Mouse (Mus musculus): ENCODE results near the gene Rpl32.
A peak's percentile ranks its signal among the peaks of the same experiment; 100 is the strongest.

Gene Rpl32

DNA sequence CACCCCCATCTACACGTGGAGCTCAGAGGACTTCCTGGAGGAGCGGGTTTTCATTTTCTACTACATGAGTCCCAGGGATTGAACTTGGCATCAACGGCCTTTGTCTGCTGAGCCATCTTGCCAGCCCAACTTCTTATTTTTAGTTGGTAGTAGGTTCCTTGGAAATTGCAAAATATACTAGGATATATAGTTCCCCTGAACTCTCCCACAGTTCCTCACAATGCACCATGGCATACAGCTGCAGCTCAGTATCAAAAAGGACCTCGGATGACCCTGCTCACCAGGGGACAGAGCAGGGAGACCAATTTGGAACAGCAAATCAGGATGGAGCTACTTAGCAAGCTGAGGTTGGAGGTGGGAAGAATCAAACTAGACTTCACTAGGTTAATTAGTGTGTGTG lies 6.5 kb upstream of the Rpl32 start:
- no peak for DNase-seq (ENCODE audit: low read depth, low spot score)

GRCm38 (mm10) chr6:115814104-115814503 lies 5.6 kb upstream of the Rpl32 start:
- peak; percentile 25 for DNase-seq (ENCODE audit: low read depth, low spot score)

- DNase-seq (ENCODE audit: low read depth, low spot score): no peak
Measured at GRCm38 (mm10) chr6:115811606-115812005, 3.1 kb upstream of the Rpl32 start.

GRCm38 (mm10) chr6:115808196-115808487 lies 405 bp downstream of the Rpl32 start:
- DNase-seq (ENCODE audit: low read depth, low spot score): peak; percentile 16

GRCm38 (mm10) chr6:115807464-115808195 lies 917 bp downstream of the Rpl32 start:
- DNase-seq (ENCODE audit: low read depth, low spot score): no peak

DNA sequence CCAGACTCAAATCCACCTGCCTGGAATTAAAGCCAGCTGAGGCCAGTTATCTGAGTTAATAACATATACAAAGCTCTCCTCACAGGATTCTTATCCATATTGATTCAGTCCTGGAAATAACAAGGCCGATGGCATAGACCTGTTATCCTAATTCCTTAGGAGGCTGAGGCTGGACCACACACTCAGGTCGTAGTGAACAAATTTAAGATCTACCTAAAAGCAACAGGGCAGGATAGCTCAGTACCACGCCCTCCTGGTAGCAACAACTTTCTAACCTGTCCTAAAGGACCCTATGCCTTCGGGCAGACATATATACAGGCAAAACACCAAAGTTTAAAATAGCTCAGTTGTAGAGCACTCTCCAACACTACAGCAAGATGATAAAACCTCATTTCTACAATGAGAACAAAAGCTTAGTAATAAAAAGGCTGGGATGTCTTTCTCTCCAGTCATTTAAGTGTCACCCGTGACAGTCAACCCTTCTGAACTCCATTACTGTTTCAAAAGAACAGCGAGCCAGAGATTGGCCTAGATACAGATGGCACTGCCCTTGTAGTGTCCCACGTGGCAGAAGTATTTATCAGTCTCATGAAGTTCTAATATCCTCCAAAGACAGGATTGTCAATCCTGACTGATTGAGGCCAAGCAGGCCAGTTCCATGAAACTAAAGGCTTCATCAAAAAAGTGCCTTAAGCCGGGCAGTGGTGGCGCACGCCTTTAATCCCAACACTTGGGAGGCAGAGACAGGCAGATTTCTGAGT lies 3.9 kb downstream of the Rpl32 start:
- no peak for DNase-seq (ENCODE audit: low read depth, low spot score)

- peak; percentile 34 for DNase-seq (ENCODE audit: low read depth, low spot score)
Measured at GRCm38 (mm10) chr6:115803541-115804382, 4.8 kb downstream of the Rpl32 start.

- DNase-seq (ENCODE audit: low read depth, low spot score): no peak
Measured at GRCm38 (mm10) chr6:115801811-115802210, 6.7 kb downstream of the Rpl32 start.

DNA sequence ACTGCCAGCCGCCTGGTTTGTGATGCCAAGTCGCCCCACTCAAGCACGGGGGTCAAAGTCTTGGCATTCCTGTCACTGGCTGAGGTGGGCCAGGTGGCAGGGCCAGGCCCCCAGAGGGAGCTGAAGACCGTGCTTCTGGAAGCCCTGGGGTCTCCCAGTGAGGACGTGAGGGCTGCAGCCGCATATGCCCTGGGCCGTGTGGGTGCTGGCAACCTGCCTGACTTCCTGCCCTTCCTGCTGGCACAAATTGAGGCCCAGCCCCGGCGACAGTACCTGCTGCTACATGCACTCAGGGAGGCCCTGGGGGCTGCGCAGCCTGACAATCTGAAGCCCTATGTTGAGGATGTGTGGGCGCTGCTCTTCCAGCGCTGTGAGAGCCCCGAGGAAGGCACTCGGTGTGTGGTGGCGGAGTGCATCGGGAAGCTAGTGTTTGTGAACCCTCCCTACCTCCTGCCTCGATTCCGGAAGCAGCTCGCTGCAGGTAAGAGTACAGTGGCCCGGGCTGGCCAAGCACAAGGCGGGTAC lies 15.8 kb downstream of the Rpl32 start:
- no peak for DNase-seq (ENCODE audit: low read depth, low spot score)

DNA sequence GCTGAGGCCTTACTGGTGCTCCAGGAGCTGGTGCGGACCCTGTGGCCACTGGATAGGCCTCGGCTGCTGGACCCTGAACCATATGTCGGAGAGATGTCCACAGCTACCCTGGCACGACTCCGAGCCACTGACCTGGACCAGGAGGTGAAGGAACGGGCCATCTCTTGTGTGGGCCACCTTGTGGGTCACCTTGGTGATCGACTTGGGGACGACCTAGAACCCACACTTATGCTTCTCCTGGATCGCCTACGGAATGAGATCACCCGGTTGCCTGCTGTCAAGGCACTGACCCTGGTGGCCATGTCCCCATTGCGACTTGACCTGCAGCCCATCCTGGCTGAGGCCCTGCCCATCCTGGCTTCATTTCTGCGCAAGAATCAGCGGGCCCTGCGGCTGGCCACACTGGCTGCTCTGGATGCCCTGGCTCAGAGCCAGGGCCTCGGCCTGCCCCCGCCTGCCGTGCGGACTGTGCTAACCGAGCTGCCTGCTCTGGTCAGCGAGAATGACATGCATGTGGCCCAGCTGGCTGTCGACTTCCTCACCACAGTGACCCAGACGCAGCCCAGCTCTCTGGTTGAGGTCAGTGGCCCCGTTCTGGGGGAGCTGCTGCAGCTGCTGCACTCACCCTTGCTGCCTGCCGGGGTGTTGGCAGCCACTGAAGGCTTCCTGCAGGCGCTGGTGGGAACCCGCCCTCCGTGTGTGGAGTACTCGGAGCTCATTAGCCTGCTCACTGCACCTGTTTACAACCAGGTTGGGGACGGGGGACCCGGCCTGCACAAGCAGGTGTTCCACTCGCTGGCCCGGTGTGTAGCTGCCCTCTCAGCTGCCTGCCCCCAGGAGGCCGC lies 16.5 kb downstream of the Rpl32 start:
- no peak for DNase-seq (ENCODE audit: low read depth, low spot score)

- no peak for DNase-seq (ENCODE audit: low read depth, low spot score)
Measured at GRCm38 (mm10) chr6:115791016-115791415, 17.5 kb downstream of the Rpl32 start.

DNA sequence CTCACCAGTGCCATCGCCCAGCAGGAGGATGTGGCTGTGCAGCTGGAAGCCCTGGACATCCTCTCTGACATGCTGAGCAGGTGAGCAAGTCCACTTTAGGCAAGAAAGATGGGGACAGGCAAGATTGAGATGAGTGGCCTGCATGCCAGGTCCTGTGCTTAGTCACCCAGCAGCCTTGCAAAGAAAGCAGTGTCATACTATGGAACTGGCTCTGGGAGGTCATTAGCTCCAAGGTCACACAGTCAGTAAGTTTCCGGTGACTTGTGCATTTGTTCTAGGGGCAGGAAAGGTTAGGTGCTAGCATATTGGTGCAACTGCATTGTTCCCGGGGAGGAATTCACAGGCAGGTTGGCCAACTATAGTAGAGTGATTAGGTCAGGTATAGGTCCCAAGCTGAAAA lies 25.8 kb downstream of the Rpl32 start:
- DNase-seq (ENCODE audit: low read depth, low spot score): no peak

DNA sequence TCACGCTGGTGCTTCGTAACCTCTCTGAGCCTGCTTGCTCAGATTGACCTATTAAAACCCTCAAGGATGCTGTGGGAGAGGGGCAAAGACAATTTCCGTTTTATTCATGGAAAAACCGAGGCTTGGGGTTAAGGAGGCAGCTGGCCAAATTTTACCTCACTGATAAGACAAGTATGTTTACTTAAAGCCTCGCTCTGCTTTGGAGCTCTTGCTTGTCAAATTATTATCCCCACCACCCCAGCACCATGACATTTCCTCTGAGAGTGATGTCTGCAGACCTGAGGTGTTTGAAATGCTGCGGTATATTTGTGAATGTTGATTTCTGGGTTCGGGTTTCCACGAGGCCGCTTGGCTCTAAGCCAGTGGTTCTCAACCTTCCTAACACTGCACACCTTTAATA lies 32.2 kb downstream of the Rpl32 start:
- no peak for DNase-seq (ENCODE audit: low read depth, low spot score)

- DNase-seq (ENCODE audit: low read depth, low spot score): no peak
Measured at GRCm38 (mm10) chr6:115775838-115776237, 32.7 kb downstream of the Rpl32 start.

GRCm38 (mm10) chr6:115774501-115774921 lies 34.0 kb downstream of the Rpl32 start, which contains the start of gene Cand2:
Gene Cand2 (plus strand): TSS chr6:115774538.
- DNase-seq (ENCODE audit: low read depth, low spot score): peak; percentile 45

GRCm38 (mm10) chr6:115773966-115774413 lies 34.6 kb downstream of the Rpl32 start:
- DNase-seq (ENCODE audit: low read depth, low spot score): no peak

DNA sequence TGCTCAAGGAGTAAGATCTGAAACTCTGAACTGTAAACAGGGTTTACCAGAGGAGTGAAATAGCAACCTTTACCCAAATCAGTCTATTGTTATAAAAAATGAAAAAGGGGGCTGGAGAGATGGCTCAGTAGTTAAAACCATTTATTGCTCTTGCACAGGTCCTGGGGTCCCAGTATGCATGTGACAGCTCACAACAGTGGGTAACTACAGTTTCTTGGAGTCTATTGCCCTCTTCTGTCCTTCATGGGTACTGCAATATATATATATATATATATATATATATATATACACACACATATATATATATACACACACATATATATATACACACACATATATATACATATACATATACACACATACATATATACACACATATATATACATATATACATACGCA lies 35.9 kb downstream of the Rpl32 start:
- no peak for DNase-seq (ENCODE audit: low read depth, low spot score)

- no peak for DNase-seq (ENCODE audit: low read depth, low spot score)
Measured at GRCm38 (mm10) chr6:115772201-115772600, 36.3 kb downstream of the Rpl32 start.

GRCm38 (mm10) chr6:115770852-115771251 lies 37.7 kb downstream of the Rpl32 start:
- DNase-seq (ENCODE audit: low read depth, low spot score): no peak

- DNase-seq (ENCODE audit: low read depth, low spot score): no peak
Measured at GRCm38 (mm10) chr6:115770059-115770670, 38.4 kb downstream of the Rpl32 start.

- DNase-seq (ENCODE audit: low read depth, low spot score): no peak
Measured at GRCm38 (mm10) chr6:115768207-115768606, 40.3 kb downstream of the Rpl32 start.
